ENCODE assay signal across 21 mouse cellular contexts in genomic region chr14:43875417-43875816, GRCm38 (mm10). TPM values are rescaled to one million over a fixed set of nuclear protein-coding genes. Genes with fewer than 3 reads are reported as not detected.
A peak's percentile ranks its signal among the peaks of the same experiment; 100 is the strongest.
DNase-seq lines count a peak whose midpoint lies in the region; ATAC-seq and TF ChIP-seq lines count a peak whose summit lies in the region.
"Not testable (repeated sequence)": the region's sequence is repeated elsewhere in the genome, so short reads cannot be mapped to it uniquely, and the experiment has no call there.
"Had no signal": no experiment of that assay in that cellular context is flagged by ENCODE, and none has a peak within 500 bp of the region (broad histone marks: within the 10 kb centered on the region; RNA-seq: fewer than 3 reads in every experiment).

Ear1 (minus strand) TSS chr14:43875517.

- not testable (repeated sequence) for H3K9me3 ChIP-seq in MEL (replicated peaks; ENCODE audit: insufficient read depth, low read length); liver, embryonic 13.5 days (replicated peaks); liver, embryonic 16.5 days (replicated peaks; ENCODE audit: control insufficient read depth, low read length); lung, postnatal 0 days (ENCODE audit: low read length)

- not testable (repeated sequence) for H3K4me3 ChIP-seq in MEL (ENCODE audit: control insufficient read depth in 1 of 2, insufficient read depth in 1 of 2, low read depth in 2 of 2, low read length in 2 of 2); liver, embryonic 13.5 days (replicated peaks); liver, embryonic 16.5 days (ENCODE audit: low read depth, low read length); lung, postnatal 0 days (ENCODE audit: low read depth, low read length)

- not testable (repeated sequence) for H3K4me2 ChIP-seq in liver, embryonic 13.5 days; liver, embryonic 16.5 days (ENCODE audit: low read depth, low read length); lung, postnatal 0 days (replicated peaks; ENCODE audit: low read depth, low read length)

- not testable (repeated sequence) for TF ChIP-seq POLR2A in MEL (IDR thresholded peaks at IDR 0.05; ENCODE audit: control insufficient read depth in 1 of 2, insufficient read depth in 1 of 2, low read depth in 1 of 2, low read length in 2 of 2, poor library complexity in 1 of 2)

- DNase-seq in MEL (ENCODE audit: low read depth, low spot score); liver, embryonic 13.5 days; lung, postnatal 0 days (ENCODE audit: low spot score): not testable (repeated sequence)

- not testable (repeated sequence) for TF ChIP-seq CTCF in MEL (IDR thresholded peaks at IDR 0.05 in 2 of 3, conservative IDR thresholded peaks at IDR 0.05 in 1 of 3; ENCODE audit: control insufficient read depth in 1 of 3, insufficient read depth in 1 of 3, low read depth in 2 of 3, low read length in 3 of 3, poor library complexity in 1 of 3, severe bottlenecking in 1 of 3); lung, postnatal 0 days (IDR thresholded peaks at IDR 0.05)

- WGBS in liver, embryonic 13.5 days (ENCODE audit: insufficient replicate concordance), result 66% methylated on average over 3 of the region's 3 CpGs
- WGBS in liver, embryonic 16.5 days (ENCODE audit: insufficient replicate concordance), result 84% methylated on average over 3 of the region's 3 CpGs
- WGBS in lung, postnatal 0 days, result 54% methylated on average over 2 of the region's 3 CpGs

- not testable (repeated sequence) for H3K27me3 ChIP-seq in MEL (ENCODE audit: control insufficient read depth in 1 of 2, insufficient read depth in 2 of 2, low read length in 2 of 2); liver, embryonic 13.5 days; liver, embryonic 16.5 days (ENCODE audit: control insufficient read depth, insufficient read depth, low read depth, low read length); lung, postnatal 0 days (replicated peaks; ENCODE audit: insufficient read depth, low read length)

- peak within 1 kb of the TSS; percentile 63 for H3K27ac ChIP-seq in MEL (ENCODE audit: control insufficient read depth, low read depth, low read length)
- H3K27ac ChIP-seq in liver, embryonic 13.5 days; liver, embryonic 16.5 days (ENCODE audit: low read length); lung, postnatal 0 days (ENCODE audit: low read length): not testable (repeated sequence)

- not testable (repeated sequence) for ATAC-seq in erythroblast, adult 5-6 weeks (replicated peaks; ENCODE audit: low FRiP score, poor library complexity, severe bottlenecking); liver, embryonic 13.5 days (ENCODE audit: low read depth); liver, embryonic 16.5 days (ENCODE audit: low read depth); lung, postnatal 0 days; megakaryocyte progenitor cell, adult 5-6 weeks (replicated peaks; ENCODE audit: poor library complexity)

- H3K9ac ChIP-seq in MEL (ENCODE audit: control insufficient read depth, low read depth, low read length, poor library complexity, severe bottlenecking); liver, embryonic 13.5 days; liver, embryonic 16.5 days (ENCODE audit: low read depth, low read length); lung, postnatal 0 days (replicated peaks; ENCODE audit: low read depth): not testable (repeated sequence)

- H3K4me1 ChIP-seq in MEL (ENCODE audit: control insufficient read depth in 1 of 2, insufficient read depth in 2 of 2, low read length in 2 of 2); liver, embryonic 13.5 days (replicated peaks); liver, embryonic 16.5 days (ENCODE audit: control insufficient read depth, low read depth, low read length); lung, postnatal 0 days (ENCODE audit: insufficient read depth, low read depth, low read length): not testable (repeated sequence)

- not testable (repeated sequence) for H3K79me2 ChIP-seq in MEL (ENCODE audit: control insufficient read depth, insufficient read depth, low read length, poor library complexity)

- not testable (repeated sequence) for TF ChIP-seq EP300 in MEL (IDR thresholded peaks at IDR 0.05; ENCODE audit: low read depth in 1 of 2, low read length in 2 of 2); lung, postnatal 0 days (IDR thresholded peaks at IDR 0.05)

- TF ChIP-seq RAD21 in MEL (IDR thresholded peaks at IDR 0.05; ENCODE audit: low read depth, low read length), result not testable (repeated sequence)

- not testable (repeated sequence) for H3K36me3 ChIP-seq in MEL (ENCODE audit: control insufficient read depth in 1 of 2, insufficient read depth in 2 of 2, low read length in 2 of 2); liver, embryonic 13.5 days; liver, embryonic 16.5 days (ENCODE audit: control insufficient read depth, insufficient read depth); lung, postnatal 0 days (ENCODE audit: insufficient read depth, low read length)

RNA-seq across cellular contexts. Expression of gene Ear1, which starts in this region (rescaled TPM):
- total RNA-seq in MEL (2012; rRNA removed), result not detected in 2 replicates
- polyA plus RNA-seq in MEL (2012; ENCODE audit: insufficient read depth in 1 of 2, insufficient read length in 2 of 2, low read depth in 1 of 2, low replicate concordance in 2 of 2, missing spikeins in 1 of 2), result not detected
- total RNA-seq in erythroblast, adult 5-6 weeks (2015; ENCODE audit: low replicate concordance), result 55.7 and 64.8 TPM in 2 replicates
- 57.6 and 70.3 TPM in 2 replicates for total RNA-seq in erythroblast, adult 5-6 weeks (2017; ENCODE audit: low replicate concordance)
- 9.1 and 12.0 TPM in 2 replicates for polyA plus RNA-seq in liver, embryonic 13.5 days (2015; fragmentation: Nextera tagmentation; extraction: Ambion mirVana)
- polyA plus RNA-seq in liver, embryonic 16.5 days (2015; fragmentation: Nextera tagmentation; extraction: Ambion mirVana), result 16.2 and 16.7 TPM in 2 replicates
- polyA plus RNA-seq in lung, postnatal 0 days (2015; fragmentation: Nextera tagmentation; extraction: Ambion mirVana), result 12.5 and 14.2 TPM in 2 replicates
- 13.2 and 15.2 TPM in 2 replicates for total RNA-seq in megakaryocyte progenitor cell, adult 5-6 weeks (2015)
- 10.0 and 21.5 TPM in 2 replicates for total RNA-seq in megakaryocyte progenitor cell, adult 5-6 weeks (2017)
- total RNA-seq: adrenal gland, postnatal 25 days; CH12.LX; forebrain, postnatal 0 days had no signal
- polyA plus RNA-seq: adrenal gland, adult 2 months; CD4-positive, CD25-positive, alpha-beta regulatory T cell, adult 4 months; cerebellum, adult 2 months; cortical plate, adult 2 months; embryonic facial prominence, embryonic 10.5 days; embryonic facial prominence, embryonic 12.5 days; embryonic facial prominence, embryonic 14.5 days; erythroblast, embryonic 14.5 days; forebrain, embryonic 11.5 days; forebrain, embryonic 13.5 days; forebrain, embryonic 15.5 days; forebrain, postnatal 0 days; G1E had no signal

Comparison
In these comparisons a context has a peak if more than half of its experiments do, and no peak if none do; other contexts are left out.
1. RNA of gene Ear1 (total RNA-seq): 55.7 to 70.3 TPM in erythroblast, adult 5-6 weeks and 10.0 to 21.5 TPM in megakaryocyte progenitor cell, adult 5-6 weeks; not detected in MEL; every median in the first group is over 10 times any median in the second.
2. RNA of gene Ear1 (polyA plus RNA-seq): 16.2 to 16.7 TPM in liver, embryonic 16.5 days, 12.5 to 14.2 TPM in lung, postnatal 0 days and 9.1 to 12.0 TPM in liver, embryonic 13.5 days; not detected in MEL; every median in the first group is over 10 times any median in the second.